Mouse (Mus musculus): ENCODE results near the gene Tsc2. TPM values are rescaled to one million over a fixed set of nuclear protein-coding genes. Genes with fewer than 3 reads are reported as not detected.

Tsc2 gene
- total RNA-seq, 1 experiment, result 93.0 TPM

DNA sequence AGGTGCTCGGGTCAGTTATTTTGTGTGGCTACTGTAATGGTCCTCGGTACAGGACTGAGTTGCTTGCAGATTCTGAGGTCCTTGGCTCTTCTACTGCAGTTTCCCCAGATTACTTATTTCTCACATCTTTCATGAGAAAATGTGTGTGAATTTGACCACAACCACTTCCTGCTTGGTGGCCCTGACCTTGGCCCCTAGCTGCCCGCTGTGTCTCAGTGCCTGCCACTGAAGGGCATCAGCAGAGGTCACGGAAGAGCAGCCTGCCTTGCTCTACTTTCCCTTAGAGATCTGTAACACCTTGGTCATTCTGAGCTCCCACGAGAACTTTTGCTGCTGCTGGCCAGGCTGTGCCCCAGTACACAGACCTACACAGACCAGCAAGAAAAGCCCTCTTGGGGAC is 68.8 kb downstream of the Tsc2 start:
- Histone ChIP-seq H3K9ac (ENCODE audit: insufficient read depth, low read depth, low read length, poor library complexity, severe bottlenecking) (no peak overlapping the region), H3K27ac (ENCODE audit: insufficient read depth, low read depth, low read length, poor library complexity, severe bottlenecking) (no peak overlapping the region), H3K4me1 (ENCODE audit: control insufficient read depth in 2 of 2, insufficient read depth in 2 of 2, low read length in 2 of 2, poor library complexity in 1 of 2) (peaks cover 2 to 13% of the 10 kb centered on the region in 2 experiments; a peak in 2 of 4 replicates), H3K36me3 (ENCODE audit: control insufficient read depth, insufficient read depth, low read length, poor library complexity, severe bottlenecking) (peaks cover 5% of the 10 kb centered on the region; the same call in 1 of the 2 replicates), H3K4me3 (ENCODE audit: insufficient read depth in 1 of 2, low read depth in 1 of 2, low read length in 2 of 2, poor library complexity in 1 of 2, severe bottlenecking in 1 of 2) (no peak overlapping the region), H3K9me3 (ENCODE audit: control insufficient read depth, insufficient read depth, low read depth, low read length) (no peaks in the 10 kb centered on the region)
- in situ Hi-C loops (cut with MboI; ENCODE audit: low sequenced_read_pairs in 2 of 2, unreplicated experiment in 2 of 2), result no loop called here
- TF ChIP-seq CHD2 (IDR thresholded peaks at IDR 0.05; ENCODE audit: low read depth, low read length) (no peak), ZC3H11A (IDR thresholded peaks at IDR 0.05; ENCODE audit: borderline replicate concordance, low read depth, low read length) (no peak), HCFC1 (IDR thresholded peaks at IDR 0.05; ENCODE audit: borderline replicate concordance, insufficient read depth, low read length) (no peak), MAFK (IDR thresholded peaks at IDR 0.05; ENCODE audit: insufficient read depth, low read depth, low read length) (no peak), ZNF384 (IDR thresholded peaks at IDR 0.05; ENCODE audit: low read depth, low read length) (no peak)
- no peak for DNase-seq (ENCODE audit: low read depth, low spot score)

DNA sequence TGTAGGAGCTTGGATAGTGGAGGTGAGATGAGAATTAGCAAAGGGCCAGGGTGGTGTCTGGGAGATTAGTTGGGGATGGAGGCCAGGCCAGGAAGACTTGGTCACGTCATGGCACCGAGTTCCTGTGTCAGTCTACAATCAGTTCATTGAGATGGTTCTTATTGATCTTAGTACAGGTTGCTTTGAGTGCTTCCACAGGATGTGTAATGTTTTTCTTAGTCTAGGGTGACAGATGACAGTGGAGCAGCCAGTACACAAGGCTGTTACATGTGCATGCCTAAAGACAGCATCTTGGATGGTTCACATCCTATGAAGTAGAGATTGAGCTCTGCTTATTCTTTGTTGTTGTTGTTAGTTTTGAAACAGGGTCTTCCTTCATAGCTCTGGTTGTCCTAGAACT is 70.8 kb downstream of the Tsc2 start:
- Histone ChIP-seq H3K9ac (ENCODE audit: insufficient read depth, low read depth, low read length, poor library complexity, severe bottlenecking) (no peak overlapping the region), H3K4me1 (ENCODE audit: control insufficient read depth in 2 of 2, insufficient read depth in 2 of 2, low read length in 2 of 2, poor library complexity in 1 of 2) (peaks cover 4 to 9% of the 10 kb centered on the region in 2 experiments; a peak in 2 of 4 replicates), H3K9me3 (ENCODE audit: control insufficient read depth, insufficient read depth, low read depth, low read length) (no peaks in the 10 kb centered on the region)

DNA sequence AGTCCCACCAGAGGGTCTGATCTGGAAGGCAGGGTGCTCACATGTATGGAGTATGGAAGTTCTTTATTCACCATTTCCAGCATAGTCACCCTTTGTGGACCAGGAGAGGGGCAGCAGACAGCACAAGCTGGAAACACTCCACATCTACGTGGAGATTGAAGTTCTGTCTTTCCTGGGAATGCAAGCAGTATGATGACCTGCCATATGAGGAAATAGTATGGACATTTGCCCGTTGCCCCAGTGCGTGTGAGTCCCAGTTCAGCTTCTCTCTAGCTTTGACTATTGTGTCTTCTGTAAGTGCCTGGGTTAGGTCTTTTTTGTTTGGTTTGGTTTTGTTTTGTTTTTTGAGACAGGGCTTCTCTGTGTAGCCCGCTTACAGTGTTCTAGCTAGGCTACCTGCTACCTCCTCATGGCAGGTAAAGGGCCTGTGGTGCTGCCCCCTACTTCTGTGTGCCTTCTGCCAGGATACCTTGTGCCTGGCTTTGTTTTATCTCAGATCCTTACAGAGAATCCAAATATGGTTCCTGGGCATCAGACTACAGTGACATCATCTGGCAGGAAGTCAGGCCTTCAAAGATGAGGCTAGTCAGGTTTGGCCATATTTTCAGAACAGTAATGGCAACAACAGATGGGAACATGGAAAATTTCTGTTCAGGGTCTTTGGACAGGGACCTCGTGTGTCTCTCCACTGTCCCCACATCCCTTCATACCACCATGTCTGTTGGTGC is 72.0 kb downstream of the Tsc2 start:
- Histone ChIP-seq H3K36me3 (ENCODE audit: control insufficient read depth, insufficient read depth, low read length, poor library complexity, severe bottlenecking) (peaks cover 5% of the 10 kb centered on the region; the same call in 1 of the 2 replicates), H3K9me3 (ENCODE audit: control insufficient read depth, insufficient read depth, low read depth, low read length) (no peaks in the 10 kb centered on the region), H3K9ac (ENCODE audit: insufficient read depth, low read depth, low read length, poor library complexity, severe bottlenecking) (no peak overlapping the region), H3K4me1 (ENCODE audit: control insufficient read depth in 2 of 2, insufficient read depth in 2 of 2, low read length in 2 of 2, poor library complexity in 1 of 2) (peaks cover 2 to 4% of the 10 kb centered on the region in 2 experiments; a peak in 2 of 4 replicates), H3K27ac (ENCODE audit: insufficient read depth, low read depth, low read length, poor library complexity, severe bottlenecking) (no peak overlapping the region), H3K4me3 (ENCODE audit: insufficient read depth in 1 of 2, low read depth in 1 of 2, low read length in 2 of 2, poor library complexity in 1 of 2, severe bottlenecking in 1 of 2) (no peak overlapping the region)
- in situ Hi-C loops (cut with MboI; ENCODE audit: low sequenced_read_pairs in 2 of 2, unreplicated experiment in 2 of 2), result no loop called here
- no peak for DNase-seq (ENCODE audit: low read depth, low spot score)
- TF ChIP-seq MAFK (IDR thresholded peaks at IDR 0.05; ENCODE audit: insufficient read depth, low read depth, low read length) (no peak), ZNF384 (IDR thresholded peaks at IDR 0.05; ENCODE audit: low read depth, low read length) (no peak), HCFC1 (IDR thresholded peaks at IDR 0.05; ENCODE audit: borderline replicate concordance, insufficient read depth, low read length) (no peak), CHD2 (IDR thresholded peaks at IDR 0.05; ENCODE audit: low read depth, low read length) (no peak), ZC3H11A (IDR thresholded peaks at IDR 0.05; ENCODE audit: borderline replicate concordance, low read depth, low read length) (no peak)

More for the DNA sequence above, 70.8 kb downstream of the Tsc2 start:
- Histone ChIP-seq H3K36me3 (ENCODE audit: control insufficient read depth, insufficient read depth, low read length, poor library complexity, severe bottlenecking) (peaks cover 5% of the 10 kb centered on the region; the same call in 1 of the 2 replicates), H3K27ac (ENCODE audit: insufficient read depth, low read depth, low read length, poor library complexity, severe bottlenecking) (no peak overlapping the region), H3K4me3 (ENCODE audit: insufficient read depth in 1 of 2, low read depth in 1 of 2, low read length in 2 of 2, poor library complexity in 1 of 2, severe bottlenecking in 1 of 2) (no peak overlapping the region)
- no peak for DNase-seq (ENCODE audit: low read depth, low spot score)
- in situ Hi-C loops (cut with MboI; ENCODE audit: low sequenced_read_pairs in 2 of 2, unreplicated experiment in 2 of 2), result no loop called here
- TF ChIP-seq ZC3H11A (IDR thresholded peaks at IDR 0.05; ENCODE audit: borderline replicate concordance, low read depth, low read length) (no peak), MAFK (IDR thresholded peaks at IDR 0.05; ENCODE audit: insufficient read depth, low read depth, low read length) (no peak), ZNF384 (IDR thresholded peaks at IDR 0.05; ENCODE audit: low read depth, low read length) (no peak), HCFC1 (IDR thresholded peaks at IDR 0.05; ENCODE audit: borderline replicate concordance, insufficient read depth, low read length) (no peak), CHD2 (IDR thresholded peaks at IDR 0.05; ENCODE audit: low read depth, low read length) (no peak)

DNA sequence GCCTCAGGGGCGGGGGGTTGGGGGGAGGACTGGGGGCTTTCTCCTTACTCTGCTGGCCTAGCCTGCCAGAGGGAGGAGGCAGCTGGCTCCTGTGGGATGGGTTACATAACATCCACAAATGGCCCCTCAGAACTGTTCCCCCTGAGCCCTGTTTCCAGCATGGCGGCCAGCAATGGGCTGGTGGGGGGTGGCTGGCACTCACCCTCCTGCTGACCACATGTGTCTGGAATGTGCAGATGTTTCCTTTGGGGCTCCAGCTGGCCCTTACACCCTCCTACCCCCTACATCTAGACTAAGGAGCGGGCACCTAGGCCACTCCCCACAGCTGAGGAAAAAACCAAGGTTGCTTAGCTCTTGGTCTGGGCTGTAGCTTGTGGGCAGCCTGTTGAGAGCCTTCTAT is 73.3 kb downstream of the Tsc2 start:
- Histone ChIP-seq H3K27ac (ENCODE audit: insufficient read depth, low read depth, low read length, poor library complexity, severe bottlenecking) (no peak overlapping the region), H3K4me1 (ENCODE audit: control insufficient read depth in 2 of 2, insufficient read depth in 2 of 2, low read length in 2 of 2, poor library complexity in 1 of 2) (peaks cover 2 to 3% of the 10 kb centered on the region in 2 experiments; a peak in 2 of 4 replicates), H3K9ac (ENCODE audit: insufficient read depth, low read depth, low read length, poor library complexity, severe bottlenecking) (no peak overlapping the region), H3K9me3 (ENCODE audit: control insufficient read depth, insufficient read depth, low read depth, low read length) (no peaks in the 10 kb centered on the region), H3K36me3 (ENCODE audit: control insufficient read depth, insufficient read depth, low read length, poor library complexity, severe bottlenecking) (no peaks in the 10 kb centered on the region), H3K4me3 (ENCODE audit: insufficient read depth in 1 of 2, low read depth in 1 of 2, low read length in 2 of 2, poor library complexity in 1 of 2, severe bottlenecking in 1 of 2) (no peak overlapping the region)
- in situ Hi-C loops (cut with MboI; ENCODE audit: low sequenced_read_pairs in 2 of 2, unreplicated experiment in 2 of 2), result no loop called here
- TF ChIP-seq ZNF384 (IDR thresholded peaks at IDR 0.05; ENCODE audit: low read depth, low read length) (no peak), HCFC1 (IDR thresholded peaks at IDR 0.05; ENCODE audit: borderline replicate concordance, insufficient read depth, low read length) (no peak), CHD2 (IDR thresholded peaks at IDR 0.05; ENCODE audit: low read depth, low read length) (no peak), ZC3H11A (IDR thresholded peaks at IDR 0.05; ENCODE audit: borderline replicate concordance, low read depth, low read length) (no peak), MAFK (IDR thresholded peaks at IDR 0.05; ENCODE audit: insufficient read depth, low read depth, low read length) (no peak)
- DNase-seq (ENCODE audit: low read depth, low spot score), result no peak

All from ES-E14 (cell line).